Mouse (Mus musculus): ENCODE results near the gene Vasn.
"Not testable (repeated sequence)": the region's sequence is repeated elsewhere in the genome, so short reads cannot be mapped to it uniquely, and the experiment has no call there.

- TF ChIP-seq EP300 (optimal IDR thresholded peaks at IDR 0.05); CTCF (IDR thresholded peaks at IDR 0.05; ENCODE audit: low read depth): not testable (repeated sequence)
Measured at GRCm38 (mm10) chr16:4680922-4681455, 41.2 kb downstream of the Vasn start.
